Mouse (Mus musculus): ENCODE results near the gene Gabrg3. TPM values are rescaled to one million over a fixed set of nuclear protein-coding genes. Genes with fewer than 3 reads are reported as not detected.

Gabrg3 gene
- total and polyA plus RNA-seq, 3 experiments: not detected

- DNase-seq (ENCODE audit: extremely low read depth): no peak
- TF ChIP-seq TCF12 (IDR thresholded peaks at IDR 0.05; ENCODE audit: low read depth, low read length) (no peak), USF1 (IDR thresholded peaks at IDR 0.05; ENCODE audit: low read depth, low read length) (no peak), MAFK (IDR thresholded peaks at IDR 0.05; ENCODE audit: insufficient replicate concordance, low read length) (no peak), PAX5 (IDR thresholded peaks at IDR 0.05; ENCODE audit: low read length) (no peak), ZC3H11A (IDR thresholded peaks at IDR 0.05; ENCODE audit: low read depth, low read length) (no peak), SMC3 (IDR thresholded peaks at IDR 0.05; ENCODE audit: low read depth, low read length) (no peak), POLR2AphosphoS2 (IDR thresholded peaks at IDR 0.05; ENCODE audit: low read depth, low read length) (no peak), UBTF (IDR thresholded peaks at IDR 0.05; ENCODE audit: low read depth, low read length) (no peak), TBP (conservative IDR thresholded peaks at IDR 0.05; ENCODE audit: low read depth, low read length) (no peak), NRF1 (IDR thresholded peaks at IDR 0.05; ENCODE audit: low read depth, low read length) (no peak), POLR2A (IDR thresholded peaks at IDR 0.05; ENCODE audit: low read depth, low read length) (no peak), RAD21 (IDR thresholded peaks at IDR 0.05; ENCODE audit: low read depth, low read length) (no peak), ETS1 (conservative IDR thresholded peaks at IDR 0.05; ENCODE audit: low read depth, low read length) (no peak)
- Histone ChIP-seq H3K36me3 (replicated peaks in 1 of 2; ENCODE audit: control insufficient read depth in 1 of 2, insufficient read depth in 1 of 2, low read length in 1 of 2) (no peaks in the 10 kb centered on the region), H3K79me2 (replicated peaks; ENCODE audit: control insufficient read depth, extremely low read depth, insufficient read depth, poor library complexity, severe bottlenecking) (no peaks in the 10 kb centered on the region), H3K4me1 (ENCODE audit: control insufficient read depth in 1 of 2, insufficient read depth in 2 of 2) (no peaks in the 10 kb centered on the region), H3K4me3 (replicated peaks in 1 of 3; ENCODE audit: low read depth in 2 of 3, low read length in 2 of 3, poor library complexity in 1 of 3) (no peak overlapping the region), H3K27me3 (replicated peaks) (no peaks in the 10 kb centered on the region), H3K4me2 (ENCODE audit: insufficient read depth, low read depth, poor library complexity, severe bottlenecking) (no peak overlapping the region), H3K27ac (ENCODE audit: insufficient read depth, low read depth) (no peak overlapping the region), H3K9ac (ENCODE audit: insufficient read depth, low read depth) (no peak overlapping the region), H3K9me3 (replicated peaks; ENCODE audit: low read length) (peaks cover 56% of the 10 kb centered on the region)
- dilution Hi-C loops (cut with MboI; ENCODE audit: extremely low pct_ligation_motif_present, extremely low pct_unique_long_range_greater_than_20kb, low sequenced_read_pairs): no loop called here
- in situ Hi-C loops (cut with MboI; ENCODE audit: low pct_ligation_motif_present, low pct_unique_long_range_greater_than_20kb, low sequenced_read_pairs): no loop called here
Observed at GRCm38 (mm10) chr7:57390046-57390445, 3.1 kb upstream of the Gabrg3 start.

GRCm38 (mm10) chr7:57387341-57387654 lies 310 bp upstream of the Gabrg3 start:
- Histone ChIP-seq H3K4me2 (ENCODE audit: insufficient read depth, low read depth, poor library complexity, severe bottlenecking) (no peak overlapping the region), H3K9ac (ENCODE audit: insufficient read depth, low read depth) (no peak overlapping the region), H3K79me2 (replicated peaks; ENCODE audit: control insufficient read depth, extremely low read depth, insufficient read depth, poor library complexity, severe bottlenecking) (no peaks in the 10 kb centered on the region), H3K27me3 (replicated peaks) (no peaks in the 10 kb centered on the region), H3K9me3 (replicated peaks; ENCODE audit: low read length) (peaks cover 61% of the 10 kb centered on the region), H3K36me3 (replicated peaks in 1 of 2; ENCODE audit: control insufficient read depth in 1 of 2, insufficient read depth in 1 of 2, low read length in 1 of 2) (no peaks in the 10 kb centered on the region), H3K27ac (ENCODE audit: insufficient read depth, low read depth) (no peak overlapping the region), H3K4me3 (replicated peaks in 1 of 3; ENCODE audit: low read depth in 2 of 3, low read length in 2 of 3, poor library complexity in 1 of 3) (no peak overlapping the region), H3K4me1 (ENCODE audit: control insufficient read depth in 1 of 2, insufficient read depth in 2 of 2) (no peaks in the 10 kb centered on the region)
- DNase-seq (ENCODE audit: extremely low read depth): no peak
- in situ Hi-C loops (cut with MboI; ENCODE audit: low pct_ligation_motif_present, low pct_unique_long_range_greater_than_20kb, low sequenced_read_pairs): no loop called here
- dilution Hi-C loops (cut with MboI; ENCODE audit: extremely low pct_ligation_motif_present, extremely low pct_unique_long_range_greater_than_20kb, low sequenced_read_pairs): no loop called here
- TF ChIP-seq UBTF (IDR thresholded peaks at IDR 0.05; ENCODE audit: low read depth, low read length) (no peak), GABPA (IDR thresholded peaks at IDR 0.05; ENCODE audit: insufficient replicate concordance, low read depth, low read length) (no peak), USF2 (conservative IDR thresholded peaks at IDR 0.05; ENCODE audit: low read depth, low read length) (no peak), POLR2A (IDR thresholded peaks at IDR 0.05; ENCODE audit: low read depth, low read length) (no peak), TBP (conservative IDR thresholded peaks at IDR 0.05; ENCODE audit: low read depth, low read length) (no peak), MEF2A (IDR thresholded peaks at IDR 0.05; ENCODE audit: borderline replicate concordance, low read depth, low read length) (no peak), ETS1 (conservative IDR thresholded peaks at IDR 0.05; ENCODE audit: low read depth, low read length) (no peak), EP300 (IDR thresholded peaks at IDR 0.05; ENCODE audit: low read length) (no peak)

Data from CH12.LX (cell line).